Mouse (Mus musculus) lung, adult 2 months (tissue): ENCODE results near the gene 4931406P16Rik. TPM values are rescaled to one million over a fixed set of nuclear protein-coding genes. Genes with fewer than 3 reads are reported as not detected.

Experiments used
- DNase-seq: peaks from one replicate; pipeline ENCODE4 v3.0.0; 2022
- H3K4me1 ChIP-seq: fragments of 200-500 bp; 2 replicates; pipeline ENCODE4 v1.6.1; 2011; ENCODE audit warnings: low read length; ENCODE audit not compliant: control insufficient read depth, insufficient read depth
- H3K4me3 ChIP-seq: fragments of 200-500 bp; replicated peaks from 2 replicates; pipeline ENCODE3; 2011; ENCODE audit warnings: low read depth, mild to moderate bottlenecking, control low read depth, low read length; ENCODE audit errors: extremely low read depth
- CTCF ChIP-seq: fragments of 200-500 bp; IDR thresholded peaks from 2 replicates; pipeline ENCODE4 v1.5.1; 2011; ENCODE audit warnings: mild to moderate bottlenecking, low read length, control low read depth; ENCODE audit not compliant: insufficient read depth
- POLR2A ChIP-seq: fragments of 200-500 bp; IDR thresholded peaks from 2 replicates; pipeline ENCODE4 v1.6.1; 2011; ENCODE audit warnings: low read depth, mild to moderate bottlenecking, control low read depth, low read length, borderline replicate concordance; ENCODE audit errors: extremely low read depth
- WGBS: fragments of 180-500 bp; shearing (Covaris S2); methylation state at CpG from one replicate; pipeline ENCODE4 v1.1.7; 2018; 5-methylcytosine and 5-hydroxymethylcytosine counted together
- polyA plus RNA-seq: library from polyadenylated mRNA; depleted of rRNA; stranded (reverse); fragments of >200 nt; gene quantifications from 2 replicates; pipeline ENCODE4 v1.2.3, GENCODE M21; 2012

Gene 4931406P16Rik
- polyA plus RNA-seq, 1 experiment, result 80.0 TPM

DNA sequence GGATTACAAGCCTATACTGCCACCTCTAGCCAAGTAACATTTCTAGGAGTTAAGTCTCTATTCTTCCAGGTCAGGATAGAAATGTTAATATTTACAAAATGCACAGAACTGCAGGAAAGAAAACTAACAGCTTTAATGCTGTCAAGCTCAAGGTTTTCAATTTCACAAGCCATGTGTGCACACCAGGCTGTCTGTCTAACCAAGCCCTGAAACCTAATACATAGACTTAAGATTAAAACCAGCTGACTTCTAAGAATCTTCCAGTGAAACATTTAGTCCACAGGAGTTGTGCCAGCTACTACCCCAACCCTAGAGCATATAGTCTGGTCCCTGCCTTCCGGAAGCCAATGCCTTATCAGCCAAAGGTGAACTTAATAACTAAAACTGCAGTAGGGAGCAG, 54.9 kb downstream of the 4931406P16Rik start:
- DNase-seq, result no peak
- no peak for TF ChIP-seq POLR2A
- no peak for TF ChIP-seq CTCF
- 74% methylated on average over 1 of the region's 1 CpGs for WGBS
- H3K4me1 ChIP-seq, result peaks cover 14% of the 10 kb centered on the region
- no peak overlapping the region for H3K4me3 ChIP-seq

DNA sequence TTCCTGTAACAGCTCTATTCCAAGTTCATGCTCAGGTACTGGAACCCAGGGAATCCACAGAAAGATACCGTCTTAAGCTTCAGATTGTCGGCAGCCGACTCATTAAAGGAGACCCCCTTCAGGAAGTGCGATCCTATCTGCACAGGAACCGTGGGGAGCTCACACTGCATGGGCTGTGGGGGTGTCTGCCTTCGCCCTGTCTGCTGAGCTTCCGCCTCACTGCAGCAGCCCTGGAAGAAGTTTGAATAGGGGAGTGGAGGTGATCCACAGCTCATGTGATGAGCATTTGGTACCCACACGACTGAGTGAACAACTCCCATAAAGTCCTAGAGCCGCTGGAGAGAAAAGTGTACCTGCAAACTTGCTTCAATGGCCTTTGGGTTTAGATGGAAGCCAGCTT, 56.1 kb downstream of the 4931406P16Rik start:
- no peak for TF ChIP-seq POLR2A
- no peak for TF ChIP-seq CTCF
- peaks cover 14% of the 10 kb centered on the region for H3K4me1 ChIP-seq
- no peak overlapping the region for H3K4me3 ChIP-seq
- DNase-seq, result no peak
- WGBS, result 51% methylated on average over 9 of the region's 9 CpGs

DNA sequence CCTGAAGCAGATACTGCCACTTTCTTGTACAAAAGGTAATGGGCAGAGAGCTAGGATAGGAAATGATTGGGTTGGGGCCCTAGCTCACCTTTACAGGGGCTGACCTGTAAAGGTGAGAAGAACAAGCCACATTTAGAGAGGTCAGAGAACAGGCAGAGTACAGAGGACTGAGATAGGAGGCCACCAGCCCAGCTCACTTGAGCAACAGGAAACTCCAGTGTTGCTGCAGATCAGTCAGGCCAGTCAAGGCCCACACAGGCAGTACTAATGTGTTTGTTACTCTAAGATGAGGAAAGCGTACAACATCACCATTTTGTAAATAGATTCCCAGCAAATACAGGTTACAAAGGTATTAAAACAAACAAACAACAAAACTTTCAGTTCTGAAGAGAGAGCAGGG, 57.4 kb downstream of the 4931406P16Rik start:
- Histone ChIP-seq H3K4me3 (no peak overlapping the region), H3K4me1 (peaks cover 17% of the 10 kb centered on the region)
- TF ChIP-seq POLR2A, result no peak
- no peak for TF ChIP-seq CTCF
- WGBS, result 64% methylated on average over 1 of the region's 1 CpGs
- DNase-seq, result no peak

DNA sequence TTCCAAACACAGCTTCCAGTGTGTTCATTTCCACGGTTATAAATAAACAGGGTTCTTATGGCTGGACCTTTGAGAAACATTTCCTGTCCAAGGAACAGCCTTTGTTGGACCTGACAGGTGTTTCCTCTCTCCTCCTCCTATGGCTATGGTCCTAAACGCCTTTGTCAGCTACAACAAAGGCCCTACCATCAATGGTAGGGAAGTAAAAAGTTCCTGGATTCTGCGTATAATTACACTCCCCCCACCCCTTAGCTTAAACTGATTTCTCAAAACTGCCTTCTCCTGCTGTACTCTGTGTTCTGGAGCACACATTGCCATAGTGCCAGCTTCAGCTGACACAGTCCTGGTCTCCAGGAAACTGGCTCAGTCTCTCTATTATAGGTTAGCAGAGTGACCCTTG, 58.2 kb downstream of the 4931406P16Rik start:
- TF ChIP-seq POLR2A, result no peak
- no peak for TF ChIP-seq CTCF
- Histone ChIP-seq H3K4me1 (peaks cover 17% of the 10 kb centered on the region), H3K4me3 (no peak overlapping the region)
- no peak for DNase-seq
- 38% methylated on average over 3 of the region's 3 CpGs for WGBS

DNA sequence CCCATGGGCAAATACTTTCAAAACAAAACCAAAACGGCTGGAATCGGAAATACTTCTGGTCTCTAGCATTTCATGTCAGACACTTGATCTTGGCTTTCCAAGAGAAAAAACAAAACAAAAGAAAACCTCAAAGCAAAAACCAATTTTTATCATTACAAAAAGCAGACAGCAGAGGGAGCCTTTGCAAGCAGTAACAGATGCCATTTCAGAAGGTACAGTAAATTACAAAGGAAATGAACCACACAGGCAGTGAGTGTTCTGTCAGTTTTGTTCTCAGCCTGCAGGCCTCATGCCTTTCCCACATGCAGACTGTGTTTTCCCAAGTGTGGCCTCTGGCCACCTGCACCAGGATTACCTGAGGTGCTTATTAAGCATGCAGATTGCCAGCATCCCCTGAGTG, 61.3 kb downstream of the 4931406P16Rik start:
- DNase-seq, result no peak
- no peak for TF ChIP-seq POLR2A
- TF ChIP-seq CTCF, result no peak
- no peak overlapping the region for H3K4me3 ChIP-seq
- H3K4me1 ChIP-seq, result peaks cover 12% of the 10 kb centered on the region
- WGBS, result 43% methylated on average over 2 of the region's 2 CpGs

DNA sequence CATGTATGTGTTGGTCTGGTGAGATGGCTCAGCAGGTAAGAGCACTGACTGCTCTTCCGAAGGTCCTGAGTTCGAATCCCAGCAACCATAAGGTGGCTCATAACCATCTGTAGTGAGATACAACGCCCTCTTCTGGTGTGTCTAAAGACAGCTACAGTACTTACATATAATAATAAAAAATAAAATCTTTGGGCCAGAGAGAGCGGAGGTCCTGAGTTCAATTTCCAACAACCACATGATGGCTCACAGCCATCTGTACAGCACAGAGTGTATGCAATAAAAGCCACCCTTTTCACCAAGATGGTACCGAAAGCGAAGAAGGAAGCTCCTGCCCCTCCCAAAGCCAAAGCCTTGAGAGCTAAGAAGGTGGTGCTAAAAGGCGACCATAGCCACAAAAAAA, 62.6 kb downstream of the 4931406P16Rik start, which contains the start of gene Gm6096:
Gene Gm6096 (plus strand): TSS at position 301 of the 400 bp plus-strand sequence.
- Histone ChIP-seq H3K4me1 (peaks cover 6% of the 10 kb centered on the region), H3K4me3 (no peak within 1 kb of the TSS)
- no peak for DNase-seq
- TF ChIP-seq CTCF (no peak), POLR2A (no peak)
- WGBS, result 95% methylated on average over 7 of the region's 7 CpGs

DNA sequence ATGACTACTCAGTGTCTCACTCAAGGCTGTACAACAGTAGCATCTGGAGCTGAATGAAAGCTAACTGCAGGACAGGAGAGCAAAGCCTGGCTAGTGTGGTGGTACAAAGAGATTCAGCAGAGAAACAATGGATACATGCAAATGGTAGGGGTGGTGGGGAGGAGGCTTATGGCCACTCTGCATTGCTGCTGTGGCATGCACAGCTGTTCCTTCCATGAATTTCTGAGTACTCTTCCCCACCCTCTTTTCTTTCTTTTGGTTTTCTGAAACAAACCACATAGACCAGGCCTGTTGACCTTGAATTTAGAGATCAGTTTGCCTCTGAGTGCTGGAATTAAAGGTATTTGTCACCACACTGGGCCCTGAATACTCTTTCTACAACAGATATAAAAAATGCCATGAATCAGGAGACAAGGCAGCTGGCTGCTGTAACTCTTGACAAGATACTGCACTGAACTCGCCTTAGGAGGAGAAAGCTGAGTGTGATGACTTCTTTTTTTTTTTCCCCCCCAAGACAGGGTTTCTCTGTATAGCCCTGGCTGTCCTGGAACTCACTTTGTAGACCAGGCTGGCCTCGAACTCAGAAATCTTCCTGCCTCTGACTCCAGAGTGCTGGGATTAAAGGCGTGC, 66.4 kb downstream of the 4931406P16Rik start:
- no peak for TF ChIP-seq POLR2A
- no peak overlapping the region for H3K4me3 ChIP-seq
- DNase-seq, result no peak
- WGBS, result 86% methylated on average over 3 of the region's 3 CpGs
- peaks cover 3% of the 10 kb centered on the region; the same call in 1 of the 2 replicates for H3K4me1 ChIP-seq

DNA sequence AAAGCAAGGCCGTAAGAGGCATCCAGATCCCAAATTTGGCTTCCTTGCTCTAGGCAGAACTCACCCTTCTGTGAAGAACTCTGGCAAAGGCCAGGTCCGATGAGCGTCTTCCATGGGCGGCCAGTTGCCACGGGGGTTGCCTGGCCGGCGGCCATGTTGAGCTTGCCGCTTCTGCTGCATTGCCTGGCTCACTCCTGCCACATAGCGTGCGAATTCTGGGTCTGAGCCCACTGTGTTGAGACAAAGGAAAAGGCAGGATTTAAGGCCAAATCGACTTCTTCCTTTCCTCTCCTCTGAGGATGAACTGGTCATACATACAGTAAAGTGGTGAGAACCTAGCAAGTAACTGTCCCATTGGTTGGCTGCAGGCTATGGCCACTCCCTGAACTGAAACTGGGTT, 71.2 kb downstream of the 4931406P16Rik start:
- Histone ChIP-seq H3K4me3 (no peak overlapping the region), H3K4me1 (no peaks in the 10 kb centered on the region)
- WGBS, result 93% methylated on average over 11 of the region's 11 CpGs
- no peak for TF ChIP-seq POLR2A
- TF ChIP-seq CTCF, result no peak
- no peak for DNase-seq

DNA sequence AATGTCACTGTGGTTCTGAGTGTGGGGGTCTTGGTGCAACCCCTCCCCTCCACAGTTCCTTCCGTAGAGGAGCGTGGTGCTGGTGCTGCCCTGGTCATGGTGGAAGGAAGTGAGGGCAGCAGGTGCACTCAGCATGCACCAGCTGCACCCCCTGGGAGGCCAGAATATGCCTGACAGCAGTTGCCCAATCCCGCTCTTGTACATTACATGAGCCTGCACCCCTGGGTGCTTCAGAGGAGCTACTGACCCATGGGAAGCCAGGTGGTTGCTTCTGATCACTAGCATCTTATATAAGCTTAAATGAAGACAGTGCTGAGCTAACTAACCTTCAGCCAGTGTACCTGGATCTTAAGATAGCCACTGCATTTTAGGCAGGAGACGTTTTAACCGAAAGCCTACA, 75.3 kb downstream of the 4931406P16Rik start:
- TF ChIP-seq POLR2A (no peak), CTCF (no peak)
- Histone ChIP-seq H3K4me1 (0 out of 2 replicates have a peak, but pooled peaks cover 2% of the 10 kb centered on the region), H3K4me3 (no peak overlapping the region)
- DNase-seq, result no peak
- 90% methylated on average over 5 of the region's 5 CpGs for WGBS

DNA sequence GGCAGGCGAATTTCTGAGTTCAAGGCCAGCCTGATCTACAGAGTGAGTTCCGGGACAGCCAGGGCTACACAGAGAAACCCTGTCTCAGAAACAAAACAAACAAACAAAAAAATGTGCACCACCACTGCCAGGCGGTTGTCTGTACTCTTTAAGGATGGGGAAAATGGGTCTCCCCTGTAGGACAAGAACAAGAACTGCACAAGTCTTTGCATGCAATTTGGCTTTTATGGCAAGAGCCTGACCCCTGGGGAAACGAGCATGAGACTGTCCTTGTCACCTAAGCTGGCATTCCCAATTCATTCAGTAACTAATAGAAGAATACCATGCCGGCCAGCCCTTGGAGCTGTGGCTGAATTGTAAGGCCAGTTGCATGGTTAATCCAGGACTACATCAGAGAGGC, 77.7 kb downstream of the 4931406P16Rik start:
- 82% methylated on average over 5 of the region's 5 CpGs for WGBS
- TF ChIP-seq CTCF (no peak), POLR2A (no peak)
- H3K4me1 ChIP-seq, result peaks cover 2% of the 10 kb centered on the region; the same call in 1 of the 2 replicates
- no peak for DNase-seq
- no peak overlapping the region for H3K4me3 ChIP-seq
